Mouse (Mus musculus) limb, embryonic 15.5 days (tissue): ENCODE results near the gene Tspan11. TPM values are rescaled to one million over a fixed set of nuclear protein-coding genes. Genes with fewer than 3 reads are reported as not detected.

ENCODE experiments used
- ATAC-seq: fragments of 200-750 bp; cut with Nextera tagmentation; 2 replicates; pipeline ENCODE4 v1.8.0; 2017; ENCODE audit warnings: low read depth, moderate TSS enrichment; ENCODE audit not compliant: insufficient number of reproducible peaks, low FRiP score, low TSS enrichment
- H3K27ac ChIP-seq: fragments of 300-500 bp; sonication (generic); 2 replicates; pipeline ENCODE4 v1.5.1; 2015; ENCODE audit warnings: moderate library complexity, mild to moderate bottlenecking, inconsistent platforms
- H3K27me3 ChIP-seq: fragments of 300-500 bp; sonication (generic); 2 replicates; pipeline ENCODE4 v1.6.1; 2015; ENCODE audit warnings: inconsistent platforms
- H3K36me3 ChIP-seq: fragments of 300-500 bp; sonication (generic); 2 replicates; pipeline ENCODE4 v1.6.1; 2015; ENCODE audit warnings: inconsistent platforms
- H3K4me1 ChIP-seq: fragments of 300-500 bp; sonication (generic); 2 replicates; pipeline ENCODE4 v1.6.1; 2015; ENCODE audit warnings: inconsistent platforms
- H3K4me2 ChIP-seq: fragments of 300-500 bp; sonication (generic); 2 replicates; pipeline ENCODE4 v1.6.1; 2015; ENCODE audit warnings: mild to moderate bottlenecking, inconsistent platforms
- H3K4me3 ChIP-seq: fragments of 300-500 bp; sonication (generic); 2 replicates; pipeline ENCODE4 v1.5.1; 2015; ENCODE audit warnings: mild to moderate bottlenecking, inconsistent platforms
- H3K9ac ChIP-seq: fragments of 300-500 bp; sonication (generic); 2 replicates; pipeline ENCODE4 v1.6.1; 2015; ENCODE audit warnings: inconsistent platforms
- H3K9me3 ChIP-seq: fragments of 300-500 bp; sonication (generic); 2 replicates; pipeline ENCODE4 v1.6.1; 2016; ENCODE audit warnings: inconsistent platforms
- WGBS: fragments of 180-500 bp; shearing (Covaris S2); methylation state at CpG from one replicate; pipeline ENCODE4 v1.1.7; 2015; 5-methylcytosine and 5-hydroxymethylcytosine counted together
- polyA plus RNA-seq: library from polyadenylated mRNA; unstranded; fragments of >200 nt; fragmentation: Nextera tagmentation; extraction: Ambion mirVana; gene quantifications from 2 replicates; pipeline ENCODE4 v1.2.1, GENCODE M21; 2015

Gene Tspan11
- polyA plus RNA-seq, 1 experiment from 2014 or later = 25.3 TPM

DNA sequence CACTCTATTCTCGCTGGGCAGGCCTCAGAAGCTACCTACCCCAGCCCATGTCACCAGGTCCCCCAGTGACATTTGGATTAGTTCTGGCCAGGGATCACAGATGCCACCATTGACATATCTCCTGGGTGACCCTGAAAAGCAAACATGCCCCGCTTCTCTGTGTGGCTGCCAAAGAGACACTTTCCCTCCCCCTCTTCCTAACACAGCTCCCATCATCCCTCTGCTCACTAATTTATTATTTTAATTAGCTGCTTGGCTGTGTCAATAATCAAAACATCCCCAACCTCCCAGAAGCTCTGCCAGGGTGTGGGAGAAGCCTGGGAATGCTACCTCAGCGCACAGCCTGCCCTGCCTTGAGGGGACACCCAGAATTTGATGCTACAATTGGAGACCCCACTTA is 29.6 kb downstream of the Tspan11 start:
- Histone ChIP-seq H3K4me2 (no peak overlapping the region), H3K27me3 (no peaks in the 10 kb centered on the region), H3K4me3 (no peak overlapping the region), H3K27ac (no peak overlapping the region), H3K9me3 (no peaks in the 10 kb centered on the region), H3K4me1 (peaks cover 6% of the 10 kb centered on the region), H3K36me3 (peaks cover 26% of the 10 kb centered on the region), H3K9ac (no peak overlapping the region)
- 82% methylated on average over 3 of the region's 3 CpGs for WGBS
- no peak for ATAC-seq

DNA sequence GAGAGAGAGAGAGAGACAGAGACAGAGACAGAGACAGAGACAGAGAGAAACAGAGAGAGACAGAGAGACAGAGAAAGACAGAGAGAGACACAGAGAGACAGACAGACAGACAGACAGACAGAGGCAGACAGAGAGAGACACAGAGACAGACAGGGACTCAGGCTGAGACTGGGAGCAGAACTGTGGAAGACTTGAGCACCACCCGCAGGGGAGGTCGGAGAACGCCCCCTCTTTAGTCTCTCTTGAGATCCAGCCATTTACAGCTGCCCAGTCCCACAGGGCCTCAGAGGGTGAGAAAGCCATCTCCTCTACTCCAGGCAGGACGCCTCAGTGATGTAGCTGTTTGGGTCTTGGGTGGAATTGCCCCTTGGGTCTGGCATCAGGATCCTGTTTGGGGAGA is 30.3 kb downstream of the Tspan11 start:
- H3K9me3 ChIP-seq = no peaks in the 10 kb centered on the region
- WGBS = 75% methylated on average over 4 of the region's 4 CpGs
- no peak overlapping the region for H3K4me2 ChIP-seq

DNA sequence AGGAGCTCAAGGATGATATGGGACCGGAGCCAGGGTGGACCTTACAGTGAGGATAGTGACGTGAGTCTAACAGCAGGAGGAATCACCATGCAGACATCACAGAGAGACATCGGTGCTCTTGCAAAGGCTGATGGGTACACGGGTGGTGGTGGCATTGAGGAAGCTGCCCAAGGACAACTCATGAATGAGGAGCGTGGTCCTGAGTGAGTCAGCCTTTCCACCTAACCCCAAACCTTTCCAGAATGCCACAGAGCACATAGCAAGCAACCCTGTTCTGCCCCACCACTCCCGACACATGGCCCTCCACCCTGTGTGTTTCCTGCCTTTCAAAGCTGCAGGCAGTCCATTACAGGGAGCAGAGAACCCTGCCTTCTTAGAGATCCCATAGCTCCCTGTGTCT is 32.1 kb downstream of the Tspan11 start:
- ATAC-seq = no peak
- H3K4me3 ChIP-seq = no peak overlapping the region
- 74% methylated on average over 6 of the region's 6 CpGs for WGBS

More for the DNA sequence above, 30.3 kb downstream of the Tspan11 start:
- no peak overlapping the region for H3K27ac ChIP-seq
- no peak overlapping the region for H3K4me3 ChIP-seq
- H3K9ac ChIP-seq = no peak overlapping the region
- H3K4me1 ChIP-seq = peaks cover 6% of the 10 kb centered on the region
- H3K27me3 ChIP-seq = no peaks in the 10 kb centered on the region
- no peak for ATAC-seq
- H3K36me3 ChIP-seq = peaks cover 24% of the 10 kb centered on the region

DNA sequence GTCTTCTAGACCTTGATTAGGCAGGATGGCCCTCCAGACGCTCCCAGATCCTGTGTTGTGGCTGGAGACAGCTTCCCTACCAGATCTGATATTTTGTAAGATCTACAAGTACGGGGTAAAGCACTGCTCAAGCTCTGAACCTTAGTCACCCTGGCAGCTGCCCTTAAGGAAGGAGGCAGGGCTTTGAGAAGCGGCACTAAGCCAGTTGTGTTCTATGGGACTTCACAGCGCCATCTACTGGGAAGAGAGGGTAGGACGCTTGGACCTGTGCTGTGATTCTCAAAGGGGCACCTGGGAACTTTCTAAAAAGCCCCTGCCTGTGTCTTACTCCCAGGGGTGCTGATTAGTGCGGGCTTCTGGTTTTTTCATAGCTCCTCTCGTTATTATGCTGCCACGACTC is 33.3 kb downstream of the Tspan11 start:
- Histone ChIP-seq H3K4me2 (no peak overlapping the region), H3K36me3 (peaks cover 12% of the 10 kb centered on the region), H3K9me3 (no peaks in the 10 kb centered on the region), H3K27ac (no peak overlapping the region), H3K27me3 (no peaks in the 10 kb centered on the region), H3K4me1 (peaks cover 9% of the 10 kb centered on the region), H3K4me3 (no peak overlapping the region), H3K9ac (no peak overlapping the region)
- ATAC-seq = no peak
- 8% methylated on average over 8 of the region's 8 CpGs for WGBS

More for the DNA sequence above, 32.1 kb downstream of the Tspan11 start:
- Histone ChIP-seq H3K36me3 (peaks cover 15% of the 10 kb centered on the region), H3K9me3 (no peaks in the 10 kb centered on the region), H3K4me1 (peaks cover 6% of the 10 kb centered on the region), H3K4me2 (no peak overlapping the region), H3K27ac (no peak overlapping the region), H3K27me3 (no peaks in the 10 kb centered on the region), H3K9ac (no peak overlapping the region)

DNA sequence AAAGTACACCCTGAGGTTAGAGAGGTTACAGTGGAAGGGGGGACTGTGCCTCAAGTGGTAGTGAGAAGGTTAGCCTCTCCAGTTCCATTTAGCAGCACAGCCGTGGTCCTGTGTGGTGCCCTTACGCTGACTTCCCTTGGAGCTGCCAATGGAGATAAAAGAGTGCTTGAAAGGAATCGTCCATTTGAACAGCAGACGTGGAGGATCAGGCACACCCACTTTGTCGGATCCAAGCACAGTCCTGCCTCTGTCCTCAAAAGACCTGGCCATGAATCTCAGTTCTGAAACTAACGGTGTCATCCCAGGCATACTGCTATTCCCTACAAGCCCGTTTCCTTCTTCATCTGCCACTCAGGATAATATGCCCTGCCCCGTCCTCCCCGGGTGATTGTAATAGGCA is 34.6 kb downstream of the Tspan11 start:
- Histone ChIP-seq H3K27ac (no peak overlapping the region), H3K27me3 (no peaks in the 10 kb centered on the region), H3K9me3 (no peaks in the 10 kb centered on the region), H3K9ac (no peak overlapping the region), H3K36me3 (peaks cover 6% of the 10 kb centered on the region; the same call in 1 of the 2 replicates), H3K4me3 (no peak overlapping the region), H3K4me1 (peaks cover 12% of the 10 kb centered on the region), H3K4me2 (no peak overlapping the region)
- ATAC-seq = no peak
- WGBS = 62% methylated on average over 9 of the region's 9 CpGs

DNA sequence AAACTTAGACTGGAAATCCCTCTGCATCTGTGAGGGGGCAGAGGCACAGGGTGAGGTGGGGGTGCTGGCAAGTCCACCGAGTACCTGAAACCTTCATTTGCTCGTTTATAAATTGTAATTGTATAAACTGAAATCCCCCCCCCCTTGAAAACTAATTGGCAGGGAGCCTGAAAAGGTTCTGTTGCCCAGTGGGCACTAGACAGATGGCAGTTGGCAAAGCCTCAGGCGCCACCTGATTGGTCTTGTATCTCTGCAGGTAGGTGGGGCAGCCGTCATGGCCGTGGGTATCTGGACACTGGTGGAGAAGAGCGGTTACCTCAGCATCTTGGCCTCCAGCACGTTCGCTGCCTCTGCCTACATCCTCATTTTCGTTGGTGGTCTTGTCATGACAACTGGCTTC is 35.9 kb downstream of the Tspan11 start:
- Histone ChIP-seq H3K36me3 (peaks cover 6% of the 10 kb centered on the region; the same call in 1 of the 2 replicates), H3K27ac (no peak overlapping the region), H3K4me1 (peaks cover 20% of the 10 kb centered on the region), H3K27me3 (no peaks in the 10 kb centered on the region), H3K9me3 (no peaks in the 10 kb centered on the region), H3K4me3 (no peak overlapping the region), H3K4me2 (no peak overlapping the region), H3K9ac (no peak overlapping the region)
- no peak for ATAC-seq
- WGBS = 85% methylated on average over 9 of the region's 9 CpGs

DNA sequence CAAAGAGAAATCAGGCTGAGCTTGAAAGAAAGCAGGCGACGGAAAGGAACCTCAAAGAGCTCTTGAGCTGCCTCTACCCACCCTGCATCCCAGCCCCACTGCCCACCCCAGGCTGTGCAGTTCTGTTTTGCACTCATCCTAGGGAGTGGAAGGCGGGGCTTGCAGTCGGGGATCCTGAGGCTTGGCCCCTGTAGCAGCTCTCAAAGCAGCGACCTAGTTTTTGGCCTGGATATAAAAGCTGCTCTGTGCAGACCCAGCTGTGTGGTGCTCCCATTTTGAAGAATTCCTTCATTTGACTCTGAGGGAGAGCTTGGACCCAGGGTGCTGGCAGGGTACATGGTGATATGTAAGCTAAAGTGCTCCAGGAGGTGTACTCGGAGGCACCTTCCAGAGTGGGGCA is 37.4 kb downstream of the Tspan11 start:
- H3K27me3 ChIP-seq = no peaks in the 10 kb centered on the region
- H3K4me3 ChIP-seq = no peak overlapping the region
- H3K36me3 ChIP-seq = peaks cover 6% of the 10 kb centered on the region; the same call in 1 of the 2 replicates
- H3K27ac ChIP-seq = no peak overlapping the region
- peaks cover 20% of the 10 kb centered on the region for H3K4me1 ChIP-seq
- 77% methylated on average over 6 of the region's 6 CpGs for WGBS
- ATAC-seq = no peak
- H3K9ac ChIP-seq = no peak overlapping the region
- no peaks in the 10 kb centered on the region for H3K9me3 ChIP-seq
- no peak overlapping the region for H3K4me2 ChIP-seq

DNA sequence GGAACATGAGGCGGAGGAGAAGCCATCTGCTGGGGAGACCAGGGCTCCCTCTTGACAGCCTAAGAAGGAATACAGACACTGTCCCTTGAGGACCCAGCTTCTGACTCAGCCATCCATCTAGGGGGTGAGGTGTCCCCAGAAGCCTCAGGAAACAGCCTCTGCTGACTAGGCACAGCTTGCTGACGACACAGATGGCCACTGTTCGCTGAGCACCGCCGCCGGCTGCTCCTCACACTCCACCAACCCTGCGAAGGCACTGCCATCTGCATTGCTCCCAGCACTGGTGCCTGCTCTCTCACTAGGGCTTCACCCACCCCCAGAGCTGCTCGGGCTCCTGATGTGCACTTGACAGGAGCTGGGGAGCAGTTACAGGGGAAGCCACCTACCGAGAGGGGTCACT is 38.5 kb downstream of the Tspan11 start:
- Histone ChIP-seq H3K27ac (no peak overlapping the region), H3K9ac (no peak overlapping the region), H3K4me1 (peaks cover 14% of the 10 kb centered on the region; the same call in 1 of the 2 replicates), H3K4me3 (no peak overlapping the region), H3K36me3 (peaks cover 8% of the 10 kb centered on the region; the same call in 1 of the 2 replicates), H3K9me3 (no peaks in the 10 kb centered on the region), H3K27me3 (no peaks in the 10 kb centered on the region), H3K4me2 (no peak overlapping the region)
- 67% methylated on average over 9 of the region's 9 CpGs for WGBS
- ATAC-seq = no peak

DNA sequence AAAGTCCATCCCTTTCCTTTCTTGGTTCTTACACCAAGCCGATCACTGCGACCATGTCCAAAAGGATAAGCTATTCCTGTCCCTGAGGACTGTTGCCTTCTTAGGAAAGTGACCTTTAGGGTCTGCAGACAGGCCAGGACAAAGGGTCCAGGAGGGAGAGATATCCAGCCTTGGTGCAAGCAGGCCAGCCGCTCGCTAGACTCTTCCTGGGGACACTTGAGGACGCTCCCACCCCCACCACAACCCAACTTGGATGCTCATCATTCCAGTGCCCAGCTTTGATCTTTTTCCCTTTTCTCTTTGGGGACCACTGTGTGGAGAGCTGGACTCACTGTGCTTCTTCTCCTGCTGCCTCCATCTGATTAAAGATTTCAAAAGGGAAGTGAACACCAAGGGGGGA is 41.3 kb downstream of the Tspan11 start:
- Histone ChIP-seq H3K4me1 (peaks cover 28% of the 10 kb centered on the region), H3K4me3 (no peak overlapping the region), H3K27ac (no peak overlapping the region), H3K9me3 (no peaks in the 10 kb centered on the region), H3K4me2 (no peak overlapping the region), H3K27me3 (no peaks in the 10 kb centered on the region), H3K9ac (no peak overlapping the region), H3K36me3 (peaks cover 8% of the 10 kb centered on the region; the same call in 1 of the 2 replicates)
- ATAC-seq = no peak
- WGBS = 79% methylated on average over 5 of the region's 5 CpGs

DNA sequence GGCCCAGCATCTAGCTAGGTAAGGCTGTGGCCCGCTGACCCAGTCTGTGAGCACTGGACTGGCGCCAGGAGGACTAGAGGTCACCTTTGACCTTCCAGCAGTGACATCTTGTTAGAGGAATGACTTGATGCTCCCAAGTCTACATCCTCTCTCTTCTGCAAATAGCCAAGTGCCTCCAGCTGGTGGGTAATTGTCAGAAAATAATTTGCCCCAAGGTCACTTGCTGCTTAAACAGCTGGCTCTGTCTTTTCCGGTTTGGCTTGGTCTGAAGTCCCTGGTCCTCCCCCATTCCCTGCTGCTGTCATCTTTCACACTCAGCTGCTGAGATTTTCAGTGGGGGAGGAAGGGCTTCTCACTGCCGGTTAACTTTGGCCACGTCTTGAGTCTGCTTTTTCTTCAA is 45.3 kb downstream of the Tspan11 start:
- WGBS = 28% methylated on average over 5 of the region's 5 CpGs
- Histone ChIP-seq H3K4me3 (no peak overlapping the region), H3K36me3 (peaks cover 13% of the 10 kb centered on the region), H3K27ac (no peak overlapping the region), H3K9me3 (no peaks in the 10 kb centered on the region), H3K4me1 (peaks cover 15% of the 10 kb centered on the region), H3K9ac (no peak overlapping the region), H3K27me3 (no peaks in the 10 kb centered on the region), H3K4me2 (no peak overlapping the region)
- no peak for ATAC-seq

DNA sequence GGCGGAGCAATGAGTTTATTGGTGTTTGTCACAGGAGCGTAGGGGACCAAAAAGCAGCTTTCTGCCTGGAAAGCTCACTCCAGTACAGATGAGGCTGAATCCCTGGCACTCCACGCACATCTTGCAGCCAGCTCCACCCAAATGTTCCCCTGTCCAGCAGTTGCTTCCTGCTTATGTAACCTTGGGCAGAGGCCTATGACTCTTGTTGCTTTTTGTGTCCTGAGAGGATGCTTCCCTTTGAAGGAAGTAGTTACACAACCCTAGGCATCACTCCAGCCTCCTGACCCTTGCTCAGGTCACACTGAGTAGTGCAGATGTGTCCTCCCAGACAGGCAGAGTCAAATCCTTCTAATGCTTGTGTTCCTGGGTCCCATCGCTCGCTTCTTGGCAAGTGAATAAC is 46.5 kb downstream of the Tspan11 start:
- no peaks in the 10 kb centered on the region for H3K9me3 ChIP-seq
- H3K27ac ChIP-seq = no peak overlapping the region
- no peak overlapping the region for H3K9ac ChIP-seq
- H3K4me2 ChIP-seq = no peak overlapping the region
- H3K4me1 ChIP-seq = peaks cover 14% of the 10 kb centered on the region
- no peak for ATAC-seq
- no peaks in the 10 kb centered on the region for H3K27me3 ChIP-seq
- no peak overlapping the region for H3K4me3 ChIP-seq
- peaks cover 13% of the 10 kb centered on the region for H3K36me3 ChIP-seq
- 79% methylated on average over 5 of the region's 5 CpGs for WGBS

DNA sequence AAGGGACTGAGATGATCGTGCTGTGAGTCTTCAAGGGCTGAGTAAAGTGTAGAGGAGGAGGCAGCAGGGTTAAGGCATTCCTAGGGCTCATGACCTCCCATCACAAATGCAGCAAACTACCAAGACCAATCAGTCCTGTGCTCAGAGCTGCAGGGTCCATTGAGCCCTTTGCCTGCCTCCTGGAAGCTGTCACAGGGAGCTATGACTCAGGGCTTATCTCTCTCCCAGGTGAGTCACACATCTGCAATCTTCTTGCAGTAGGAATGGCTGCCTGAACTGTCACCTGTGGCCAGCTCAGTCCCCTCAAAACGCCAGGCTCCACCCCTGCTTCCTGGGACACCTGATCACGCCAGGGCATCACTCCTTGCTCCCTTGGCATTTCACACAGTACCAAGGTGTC is 47.7 kb downstream of the Tspan11 start:
- Histone ChIP-seq H3K4me2 (no peak overlapping the region), H3K9me3 (no peaks in the 10 kb centered on the region), H3K4me3 (no peak overlapping the region), H3K27me3 (no peaks in the 10 kb centered on the region), H3K27ac (no peak overlapping the region), H3K9ac (no peak overlapping the region), H3K36me3 (peaks cover 18% of the 10 kb centered on the region), H3K4me1 (peaks cover 14% of the 10 kb centered on the region)
- no peak for ATAC-seq
- 71% methylated on average over 3 of the region's 3 CpGs for WGBS

DNA sequence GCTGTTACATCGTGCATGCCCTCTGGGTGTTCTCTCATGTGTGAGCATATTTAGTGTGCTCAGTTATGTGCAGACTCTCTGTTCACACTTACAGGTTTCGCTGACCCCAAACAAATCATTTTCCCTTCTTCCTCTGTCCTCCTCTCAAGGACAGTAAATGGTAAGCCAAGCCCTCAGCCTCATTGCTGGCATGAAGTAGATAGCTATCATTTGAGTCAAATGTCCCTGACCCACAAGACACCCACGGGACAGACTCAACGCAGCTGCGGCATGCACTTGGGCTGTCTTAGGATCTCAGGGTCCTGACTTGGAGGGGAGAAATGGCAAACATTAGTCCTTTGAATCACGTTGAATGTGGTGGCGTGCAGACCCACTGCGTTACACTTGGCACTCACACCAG is 55.0 kb downstream of the Tspan11 start:
- Histone ChIP-seq H3K27ac (no peak overlapping the region), H3K4me2 (no peak overlapping the region), H3K4me1 (no peaks in the 10 kb centered on the region), H3K36me3 (peaks cover 16% of the 10 kb centered on the region; the same call in 1 of the 2 replicates), H3K9ac (no peak overlapping the region), H3K4me3 (no peak overlapping the region), H3K27me3 (no peaks in the 10 kb centered on the region), H3K9me3 (no peaks in the 10 kb centered on the region)
- 82% methylated on average over 8 of the region's 8 CpGs for WGBS
- ATAC-seq = no peak
